Mouse (Mus musculus) heart, embryonic 11.5 days (tissue): ENCODE data around the gene Gipc2. TPM values are rescaled to one million over a fixed set of nuclear protein-coding genes. Genes with fewer than 3 reads are reported as not detected.
A peak's percentile ranks its signal among the peaks of the same experiment; 100 is the strongest.
"Not testable (repeated sequence)": the region's sequence is repeated elsewhere in the genome, so short reads cannot be mapped to it uniquely, and the experiment has no call there.

ENCODE experiments used
- ATAC-seq: fragments of 200-750 bp; cut with Nextera tagmentation; replicated peaks from 2 replicates; pipeline ENCODE4 v1.8.0; 2017; ENCODE audit warnings: moderate library complexity; ENCODE audit not compliant: insufficient number of reproducible peaks, low FRiP score, low TSS enrichment
- H3K27ac ChIP-seq: fragments of 300-500 bp; sonication (generic); 2 replicates; pipeline ENCODE4 v1.5.1; 2014; ENCODE audit warnings: mild to moderate bottlenecking, low read depth, low read length
- H3K27me3 ChIP-seq: fragments of 300-500 bp; sonication (generic); 2 replicates; pipeline ENCODE4 v1.6.1; 2014; ENCODE audit warnings: mild to moderate bottlenecking, low read length, mixed read lengths; ENCODE audit not compliant: control insufficient read depth, insufficient read depth
- H3K36me3 ChIP-seq: fragments of 300-500 bp; sonication (generic); 2 replicates; pipeline ENCODE4 v1.6.1; 2014; ENCODE audit warnings: mild to moderate bottlenecking, low read length, moderate library complexity, mixed read lengths; ENCODE audit not compliant: control insufficient read depth, insufficient read depth
- H3K4me1 ChIP-seq: fragments of 300-500 bp; sonication (generic); 2 replicates; pipeline ENCODE4 v1.6.1; 2014; ENCODE audit warnings: low read length; ENCODE audit not compliant: control insufficient read depth, insufficient read depth
- H3K4me2 ChIP-seq: fragments of 300-500 bp; sonication (generic); 2 replicates; pipeline ENCODE4 v1.6.1; 2014; ENCODE audit warnings: mild to moderate bottlenecking, moderate library complexity
- H3K4me3 ChIP-seq: fragments of 300-500 bp; sonication (generic); 2 replicates; pipeline ENCODE4 v1.5.1; 2014; ENCODE audit warnings: low read depth, low read length
- H3K9ac ChIP-seq: fragments of 300-500 bp; sonication (generic); 2 replicates; pipeline ENCODE4 v1.6.1; 2014; ENCODE audit warnings: mild to moderate bottlenecking, low read depth, low read length, moderate library complexity
- H3K9me3 ChIP-seq: fragments of 300-500 bp; sonication (generic); replicated peaks from 2 replicates; pipeline ENCODE4 v1.6.1; 2016; ENCODE audit warnings: low read length; ENCODE audit not compliant: control insufficient read depth
- WGBS: fragments of 180-500 bp; shearing (Covaris S2); extraction: QIAGEN DNeasy Blood & Tissue Kit; methylation state at CpG from one replicate; pipeline ENCODE4 v1.1.7; 2014; ENCODE audit not compliant: insufficient replicate concordance; 5-methylcytosine and 5-hydroxymethylcytosine counted together
- polyA plus RNA-seq: library from polyadenylated mRNA; unstranded; fragments of >200 nt; fragmentation: Nextera tagmentation; extraction: Ambion mirVana; gene quantifications from 2 replicates; pipeline ENCODE4 v1.2.1, GENCODE M21; 2014

Gene Gipc2
- polyA plus RNA-seq, 1 experiment from 2014 or later = 4.4 TPM

DNA sequence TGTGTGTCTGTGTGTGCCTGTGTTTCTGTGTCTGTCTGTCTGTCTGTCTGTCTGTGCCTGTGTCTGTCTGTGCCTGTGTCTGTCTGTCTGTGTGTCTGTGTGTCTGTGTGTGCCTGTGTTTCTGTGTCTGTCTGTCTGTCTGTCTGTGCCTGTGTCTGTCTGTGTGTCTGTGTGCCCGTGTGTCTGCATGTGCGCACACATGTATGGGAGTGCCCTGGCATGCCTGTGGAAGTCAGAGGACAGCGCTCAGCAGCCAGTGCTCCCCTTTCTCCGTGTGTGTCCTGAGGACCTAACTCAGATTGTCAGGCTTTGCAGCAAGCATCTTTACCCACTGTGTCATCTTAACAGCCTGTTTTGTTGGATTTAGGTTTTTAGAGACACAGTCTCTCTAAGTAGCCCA, 36.6 kb downstream of the Gipc2 start:
- ATAC-seq, H3K4me2 ChIP-seq, H3K36me3 ChIP-seq, H3K27me3 ChIP-seq, H3K4me3 ChIP-seq, H3K27ac ChIP-seq, H3K9ac ChIP-seq, H3K4me1 ChIP-seq, H3K9me3 ChIP-seq: not testable (repeated sequence)
- WGBS = 93% methylated on average over 4 of the region's 4 CpGs

DNA sequence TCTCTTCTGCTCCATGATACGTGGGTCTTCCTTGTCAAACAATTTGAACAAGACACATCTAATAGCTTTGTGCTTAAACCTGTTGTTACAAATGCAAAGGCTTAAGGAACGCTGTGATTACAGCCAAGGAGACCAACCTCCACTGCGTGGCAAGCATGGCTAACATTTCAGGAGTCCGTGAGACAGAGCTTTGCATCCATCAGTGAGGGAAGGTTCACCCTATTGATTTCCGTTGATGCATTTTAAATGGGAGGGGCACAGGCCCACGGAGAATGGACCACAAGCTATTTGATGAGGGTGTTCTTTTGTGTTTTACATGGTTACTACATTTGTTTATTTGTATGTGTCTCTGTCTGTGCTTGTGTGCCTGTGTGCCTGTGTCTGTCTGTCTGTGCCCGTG, 37.4 kb downstream of the Gipc2 start:
- 82% methylated on average over 7 of the region's 7 CpGs for WGBS
- H3K27ac ChIP-seq = no peak overlapping the region
- H3K4me3 ChIP-seq = no peak overlapping the region
- no peak overlapping the region for H3K9ac ChIP-seq
- H3K9me3 ChIP-seq = no peaks in the 10 kb centered on the region
- H3K27me3 ChIP-seq = no peaks in the 10 kb centered on the region
- ATAC-seq = no peak
- peaks cover 4% of the 10 kb centered on the region; the same call in 1 of the 2 replicates for H3K4me1 ChIP-seq
- H3K4me2 ChIP-seq = no peak overlapping the region
- H3K36me3 ChIP-seq = no peaks in the 10 kb centered on the region; the same call in 1 of the 2 replicates

DNA sequence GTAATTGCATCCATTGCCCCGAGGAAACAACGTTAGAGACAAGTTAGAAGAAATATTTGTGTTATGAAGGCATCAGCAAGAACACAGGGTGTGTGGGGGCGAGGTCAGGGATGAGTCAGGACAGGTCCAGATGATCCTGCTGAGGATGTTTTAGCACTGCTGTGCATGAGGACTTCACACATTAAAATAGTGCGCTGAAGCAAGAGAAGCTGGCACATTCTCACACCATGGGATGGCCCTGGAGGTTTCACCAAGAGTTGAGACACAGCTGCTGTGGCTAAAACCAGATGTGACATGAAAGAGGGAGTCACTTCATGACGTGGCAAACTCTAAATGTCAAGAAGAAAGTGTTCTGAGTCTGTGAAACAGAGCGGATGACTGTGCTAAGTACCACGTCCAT, 38.9 kb downstream of the Gipc2 start:
- WGBS = 76% methylated on average over 7 of the region's 7 CpGs
- H3K4me1 ChIP-seq = peaks cover 10% of the 10 kb centered on the region
- H3K4me2 ChIP-seq = no peak overlapping the region
- H3K9me3 ChIP-seq = no peaks in the 10 kb centered on the region
- H3K27ac ChIP-seq = no peak overlapping the region
- no peaks in the 10 kb centered on the region; the same call in 1 of the 2 replicates for H3K36me3 ChIP-seq
- H3K27me3 ChIP-seq = no peaks in the 10 kb centered on the region
- H3K4me3 ChIP-seq = no peak overlapping the region
- H3K9ac ChIP-seq = no peak overlapping the region
- no peak for ATAC-seq

DNA sequence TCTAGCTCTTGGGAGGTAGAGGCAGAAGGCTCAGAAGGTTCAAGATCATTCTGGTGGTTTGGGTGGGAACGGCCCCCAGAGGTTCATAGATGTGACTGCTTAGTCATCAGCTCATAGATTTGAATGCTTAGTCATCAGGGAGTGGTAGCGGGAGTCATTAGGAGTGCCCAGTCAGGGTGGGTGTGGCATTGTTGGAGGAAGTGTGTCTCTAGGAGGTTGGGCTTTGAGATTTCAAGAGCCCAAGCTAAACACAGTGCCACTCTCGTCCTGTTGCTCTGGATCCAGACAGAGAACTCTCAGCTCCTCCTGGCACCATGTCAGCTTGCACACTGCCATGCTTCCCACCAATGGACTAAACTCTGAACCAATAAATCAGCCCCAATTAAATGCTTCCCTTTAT, 43.3 kb downstream of the Gipc2 start:
- Histone ChIP-seq H3K9me3 (no peaks in the 10 kb centered on the region), H3K4me2 (peak overlapping the region; percentile 34), H3K9ac (no peak overlapping the region; the same call in 1 of the 2 replicates), H3K4me3 (no peak overlapping the region), H3K4me1 (peaks cover 43% of the 10 kb centered on the region), H3K36me3 (no peaks in the 10 kb centered on the region; the same call in 1 of the 2 replicates), H3K27me3 (no peaks in the 10 kb centered on the region), H3K27ac (peak overlapping the region; percentile 84)
- 59% methylated on average over 3 of the region's 3 CpGs for WGBS
- ATAC-seq = peak; percentile 88

DNA sequence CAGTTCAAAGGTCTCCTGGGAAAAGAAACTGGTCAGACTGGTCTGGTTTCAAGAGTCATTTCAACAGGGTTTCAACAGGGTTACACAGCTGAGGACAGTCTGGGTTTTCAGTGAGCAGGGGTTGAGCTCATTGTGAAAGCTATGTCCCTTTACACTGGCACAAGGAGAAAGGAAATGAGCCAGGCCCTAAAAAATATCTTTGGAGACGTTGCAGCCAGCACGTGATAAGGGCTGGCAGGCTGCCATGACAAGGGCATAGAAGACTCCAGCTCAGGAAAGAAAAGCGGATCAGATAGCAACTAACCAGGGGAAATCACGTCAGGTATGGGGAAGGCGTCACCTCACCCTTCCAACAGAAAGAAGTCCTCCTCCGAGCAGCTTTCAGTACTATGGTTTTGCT, 43.9 kb downstream of the Gipc2 start:
- H3K9me3 ChIP-seq = no peaks in the 10 kb centered on the region
- WGBS = 25% methylated on average over 6 of the region's 6 CpGs
- H3K9ac ChIP-seq = peak overlapping the region; percentile 43; the same call in 1 of the 2 replicates
- no peaks in the 10 kb centered on the region for H3K27me3 ChIP-seq
- peaks cover 43% of the 10 kb centered on the region for H3K4me1 ChIP-seq
- H3K27ac ChIP-seq = peak overlapping the region; percentile 84
- no peaks in the 10 kb centered on the region; the same call in 1 of the 2 replicates for H3K36me3 ChIP-seq
- H3K4me2 ChIP-seq = peak overlapping the region; percentile 34
- ATAC-seq = 0 out of 2 replicates have a peak, but pooled peaks have one; percentile 27
- H3K4me3 ChIP-seq = no peak overlapping the region

DNA sequence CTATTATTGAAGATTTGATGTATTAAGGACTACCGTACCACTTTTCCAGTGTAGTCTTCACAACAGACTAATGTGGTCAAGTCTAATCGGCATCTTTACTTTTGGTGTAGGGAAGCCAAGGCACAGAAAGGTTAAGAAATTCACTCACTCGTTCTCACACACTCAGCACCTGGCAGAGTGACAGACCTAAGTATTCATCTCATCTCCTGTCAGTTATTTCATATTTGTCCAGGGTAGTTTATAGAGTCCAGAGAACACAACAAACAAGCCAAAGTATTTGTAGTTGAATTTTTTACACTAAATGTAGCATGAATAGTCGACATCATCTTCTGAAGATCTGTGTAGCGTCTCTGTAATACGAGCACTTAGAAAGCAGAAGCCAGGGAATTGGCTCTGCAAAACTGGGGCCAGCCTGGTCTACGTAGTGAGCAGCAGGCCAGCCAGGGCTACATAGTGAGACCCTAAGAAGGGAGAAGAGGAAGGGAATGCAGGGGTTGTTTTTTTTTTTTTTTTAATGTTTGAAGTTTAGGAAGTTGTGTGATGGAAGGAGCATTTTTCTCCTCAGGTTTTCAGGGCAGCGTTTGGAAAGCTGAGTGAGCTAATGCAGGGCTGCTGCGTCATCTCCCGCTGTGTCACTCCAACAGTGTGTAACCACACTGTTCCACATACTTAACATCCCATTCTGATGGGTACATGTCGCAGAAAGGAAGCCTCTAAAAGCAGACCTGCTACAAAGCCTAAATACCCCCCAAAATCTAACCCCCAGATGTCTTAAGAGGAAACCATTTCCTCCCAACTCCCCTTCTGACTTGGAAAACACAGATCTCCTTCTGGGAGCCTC, 44.6 kb downstream of the Gipc2 start:
- peak overlapping the region; percentile 34; the same call in 1 of the 2 replicates for H3K4me2 ChIP-seq
- no peak overlapping the region for H3K4me3 ChIP-seq
- H3K27ac ChIP-seq = peak overlapping the region; percentile 84
- no peaks in the 10 kb centered on the region for H3K9me3 ChIP-seq
- H3K4me1 ChIP-seq = peaks cover 43% of the 10 kb centered on the region
- WGBS = 69% methylated on average over 11 of the region's 11 CpGs
- peak overlapping the region; percentile 43; the same call in 1 of the 2 replicates for H3K9ac ChIP-seq
- no peak for ATAC-seq
- no peaks in the 10 kb centered on the region; the same call in 1 of the 2 replicates for H3K36me3 ChIP-seq
- no peaks in the 10 kb centered on the region for H3K27me3 ChIP-seq

DNA sequence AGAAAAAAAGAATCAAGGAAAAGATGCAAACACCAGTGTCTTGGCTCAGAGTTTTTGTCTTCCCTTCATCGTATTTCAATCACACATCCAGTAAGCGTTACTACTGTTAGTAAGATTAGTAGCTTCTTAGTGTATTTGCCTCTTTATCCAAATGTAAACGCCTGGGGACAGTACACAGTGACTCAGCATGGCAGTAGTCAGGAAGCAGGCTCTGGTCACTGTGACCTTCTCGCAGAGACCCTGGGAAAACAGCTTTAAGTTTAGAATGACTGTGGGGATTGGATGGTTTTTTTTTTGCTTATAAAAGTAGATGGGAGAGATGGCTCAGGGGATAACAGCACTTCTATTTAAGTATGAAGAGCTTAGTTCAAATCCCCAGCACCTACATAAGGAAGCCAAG, 46.0 kb downstream of the Gipc2 start:
- 0 out of 2 replicates have a peak overlapping the region, but pooled peaks have one; percentile 34 for H3K9ac ChIP-seq
- no peak for ATAC-seq
- 38% methylated on average over 4 of the region's 4 CpGs for WGBS
- H3K27me3 ChIP-seq = no peaks in the 10 kb centered on the region
- peaks cover 45% of the 10 kb centered on the region for H3K4me1 ChIP-seq
- no peak overlapping the region for H3K4me2 ChIP-seq
- H3K4me3 ChIP-seq = no peak overlapping the region
- no peaks in the 10 kb centered on the region for H3K36me3 ChIP-seq
- no peak overlapping the region for H3K27ac ChIP-seq
- H3K9me3 ChIP-seq = no peaks in the 10 kb centered on the region

DNA sequence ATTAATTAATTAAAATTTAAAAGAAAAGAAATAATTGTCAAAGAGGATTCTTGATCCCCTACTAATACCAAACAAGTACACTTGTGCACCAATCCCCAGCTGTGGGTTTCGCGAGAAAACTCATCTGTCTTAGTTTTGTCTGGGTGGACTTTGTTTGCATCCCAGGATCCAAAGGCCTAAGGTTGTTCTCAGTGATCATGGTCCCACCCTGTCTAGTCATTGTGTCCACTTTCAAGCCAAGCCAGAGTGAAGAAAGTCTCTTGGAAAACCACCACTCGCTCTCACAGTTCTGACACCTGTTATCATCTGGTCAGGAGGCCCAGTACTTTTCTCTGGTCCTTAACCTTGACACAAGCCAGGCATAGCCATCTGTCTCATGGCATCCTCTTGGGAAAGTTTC, 48.1 kb downstream of the Gipc2 start:
- H3K9ac ChIP-seq = no peak overlapping the region
- H3K27me3 ChIP-seq = no peaks in the 10 kb centered on the region
- no peak for ATAC-seq
- no peaks in the 10 kb centered on the region for H3K9me3 ChIP-seq
- peaks cover 51% of the 10 kb centered on the region for H3K4me1 ChIP-seq
- H3K27ac ChIP-seq = 0 out of 2 replicates have a peak overlapping the region, but pooled peaks have one; percentile 5
- no peak overlapping the region for H3K4me2 ChIP-seq
- 71% methylated on average over 3 of the region's 3 CpGs for WGBS
- H3K4me3 ChIP-seq = no peak overlapping the region
- H3K36me3 ChIP-seq = no peaks in the 10 kb centered on the region
